ENCODE assay signal across 35 mouse cellular contexts in genomic region chr19:10707087-10707875, GRCm38 (mm10). TPM values are rescaled to one million over a fixed set of nuclear protein-coding genes. Genes with fewer than 3 reads are reported as not detected.
DNase-seq lines count a peak whose midpoint lies in the region; ATAC-seq lines count a peak whose summit lies in the region.
"Had no signal": no experiment of that assay in that cellular context is flagged by ENCODE, and none has a peak within 500 bp of the region (broad histone marks: within the 10 kb centered on the region; RNA-seq: fewer than 3 reads in every experiment).

No protein-coding gene starts in this region.

- H3K27me3 ChIP-seq in heart, embryonic 13.5 days (replicated peaks) = no peaks in the 10 kb centered on the region
- no peaks in the 10 kb centered on the region for H3K27me3 ChIP-seq in heart, embryonic 12.5 days (replicated peaks)
- H3K27me3 ChIP-seq: forebrain, embryonic 15.5 days; hindbrain, embryonic 12.5 days; intestine, embryonic 15.5 days; neural tube, embryonic 13.5 days had no signal

- DNase-seq in adrenal gland, adult 2 months = peak; percentile 24
- no peak for DNase-seq in adrenal gland, postnatal 10 days
- peak; percentile 75 for DNase-seq in cerebellum, adult 9-11 months
- no peak for DNase-seq in cerebellum, adult 8-10 months
- DNase-seq in 416B (ENCODE audit: low read depth) = peak; percentile 74
- DNase-seq in urinary bladder, adult 2 months (ENCODE audit: low spot score) = no peak
- DNase-seq: adrenal gland, postnatal 14 days; heart, postnatal 36 days; kidney, adult 2 months; kidney, postnatal 36 days; layer of hippocampus, postnatal 36 days; left cerebral cortex, postnatal 4 days; liver; lung, adult 2 months; lung, postnatal 10 days; right cerebral cortex, postnatal 4 days; thymus, adult 18-20 months; thymus, postnatal 25 days had no signal

- H3K4me3 ChIP-seq in heart, embryonic 13.5 days = no peak overlapping the region
- H3K4me3 ChIP-seq in heart, embryonic 12.5 days = no peak overlapping the region
- H3K4me3 ChIP-seq: forebrain, embryonic 15.5 days; hindbrain, embryonic 12.5 days; intestine, embryonic 15.5 days; midbrain, embryonic 12.5 days; neural tube, embryonic 13.5 days had no signal

- peak overlapping the region; percentile 62 for H3K9ac ChIP-seq in heart, embryonic 13.5 days
- no peak overlapping the region for H3K9ac ChIP-seq in heart, embryonic 12.5 days
- H3K9ac ChIP-seq: forebrain, embryonic 15.5 days; hindbrain, embryonic 12.5 days; intestine, embryonic 15.5 days; liver, embryonic 14.5 days; midbrain, embryonic 12.5 days; neural tube, embryonic 13.5 days had no signal

- no peak overlapping the region for H3K27ac ChIP-seq in heart, embryonic 13.5 days (replicated peaks)
- H3K27ac ChIP-seq in heart, embryonic 12.5 days (ENCODE audit: poor library complexity, severe bottlenecking) = no peak overlapping the region
- H3K27ac ChIP-seq: hindbrain, embryonic 12.5 days; hindbrain, postnatal 0 days; intestine, embryonic 15.5 days; liver, embryonic 14.5 days; midbrain, embryonic 12.5 days; neural tube, embryonic 13.5 days had no signal

- H3K4me1 ChIP-seq in heart, embryonic 13.5 days = peaks cover 58% of the 10 kb centered on the region
- peaks cover 46% of the 10 kb centered on the region for H3K4me1 ChIP-seq in heart, embryonic 12.5 days (replicated peaks)

- H3K36me3 ChIP-seq in heart, embryonic 13.5 days = peaks cover 54% of the 10 kb centered on the region
- peaks cover 33% of the 10 kb centered on the region for H3K36me3 ChIP-seq in heart, embryonic 12.5 days

- no peak overlapping the region for H3K4me2 ChIP-seq in heart, embryonic 13.5 days
- no peak overlapping the region for H3K4me2 ChIP-seq in heart, embryonic 12.5 days
- H3K4me2 ChIP-seq: forebrain, embryonic 15.5 days; hindbrain, embryonic 12.5 days; intestine, embryonic 15.5 days; midbrain, embryonic 12.5 days; neural tube, embryonic 13.5 days had no signal

- no peaks in the 10 kb centered on the region for H3K9me3 ChIP-seq in heart, embryonic 13.5 days
- H3K9me3 ChIP-seq in heart, embryonic 12.5 days (replicated peaks) = no peaks in the 10 kb centered on the region
- H3K9me3 ChIP-seq: forebrain, embryonic 15.5 days; G1E; hindbrain, embryonic 12.5 days; intestine, embryonic 15.5 days; midbrain, embryonic 12.5 days; neural tube, embryonic 13.5 days had no signal

- WGBS in heart, embryonic 13.5 days = 62% methylated on average over 13 of the region's 13 CpGs
- 72% methylated on average over 13 of the region's 13 CpGs for WGBS in heart, embryonic 12.5 days

- ATAC-seq in heart, embryonic 13.5 days (ENCODE audit: extremely low read depth, insufficient number of reproducible peaks, low FRiP score, low TSS enrichment) = no peak
- ATAC-seq in heart, embryonic 12.5 days (ENCODE audit: insufficient number of reproducible peaks, low FRiP score) = no peak
- ATAC-seq: forebrain, embryonic 15.5 days; hindbrain, postnatal 0 days; intestine, embryonic 15.5 days had no signal

RNA-seq across cellular contexts. Expression of gene Vps37c, which starts 18.7 kb away (rescaled TPM):
- 10 to 100 TPM; 22.1 to 23.3 TPM for total RNA-seq in adrenal gland, adult 2 months (2021)
- polyA plus RNA-seq in adrenal gland, adult 2 months (2012; rRNA removed) = 46.4 and 65.5 TPM in 2 replicates
- 10 to 100 TPM; 18.9 to 21.5 TPM for total RNA-seq in adrenal gland, postnatal 10 days (2021)
- polyA plus RNA-seq in heart, embryonic 13.5 days (2015; fragmentation: Nextera tagmentation; extraction: Ambion mirVana) = 28.4 and 30.3 TPM in 2 replicates
- 29.0 and 31.2 TPM in 2 replicates for polyA plus RNA-seq in heart, embryonic 12.5 days (2016; fragmentation: Nextera tagmentation; extraction: Ambion mirVana)
- 14.5 and 17.5 TPM in 2 replicates for polyA plus RNA-seq in urinary bladder, adult 2 months (2012; rRNA removed)

RNA-seq across cellular contexts. Expression of gene Pga5, which starts 29.4 kb away (rescaled TPM):
- total RNA-seq in adrenal gland, adult 2 months (2021) = not detected
- not detected in 2 replicates for polyA plus RNA-seq in adrenal gland, adult 2 months (2012; rRNA removed)
- total RNA-seq in adrenal gland, postnatal 10 days (2021) = not detected
- not detected in 2 replicates for polyA plus RNA-seq in heart, embryonic 13.5 days (2015; fragmentation: Nextera tagmentation; extraction: Ambion mirVana)
- polyA plus RNA-seq in heart, embryonic 12.5 days (2016; fragmentation: Nextera tagmentation; extraction: Ambion mirVana) = not detected in 2 replicates
- 0.08 TPM in 1 of 2 replicates, not detected in the other for polyA plus RNA-seq in urinary bladder, adult 2 months (2012; rRNA removed)
- total RNA-seq: adrenal gland, postnatal 14 days; gastrocnemius, adult 18-20 months; gastrocnemius, postnatal 4 days; heart, adult 8-10 months; heart, postnatal 36 days; hindbrain, postnatal 0 days; layer of hippocampus, postnatal 36 days; left cerebral cortex, postnatal 4 days had no signal
- polyA plus RNA-seq: embryonic facial prominence, embryonic 11.5 days; forebrain, embryonic 15.5 days; heart, embryonic 16.5 days; hindbrain, embryonic 12.5 days; hindbrain, postnatal 0 days; kidney, embryonic 16.5 days; lung, adult 2 months; midbrain, embryonic 12.5 days; neural tube, embryonic 13.5 days; spleen, adult 2 months had no signal

RNA-seq across cellular contexts. Expression of gene Cd5, which starts 31.5 kb away (rescaled TPM):
- under 1 TPM; 0.10 to 0.14 TPM for total RNA-seq in adrenal gland, adult 2 months (2021)
- polyA plus RNA-seq in adrenal gland, adult 2 months (2012; rRNA removed) = 0.15 and 0.26 TPM in 2 replicates
- 1 to 10 TPM; 2.5 to 2.8 TPM for total RNA-seq in adrenal gland, postnatal 10 days (2021)
- 0.71 TPM in 2 replicates for polyA plus RNA-seq in heart, embryonic 13.5 days (2015; fragmentation: Nextera tagmentation; extraction: Ambion mirVana)
- 0.19 and 0.55 TPM in 2 replicates for polyA plus RNA-seq in heart, embryonic 12.5 days (2016; fragmentation: Nextera tagmentation; extraction: Ambion mirVana)
- polyA plus RNA-seq in urinary bladder, adult 2 months (2012; rRNA removed) = 0.50 and 0.65 TPM in 2 replicates
- total RNA-seq: gastrocnemius, adult 18-20 months; layer of hippocampus, postnatal 36 days; left cerebral cortex, postnatal 4 days had no signal
- polyA plus RNA-seq: G1E had no signal

Comparison
In these comparisons a context has a peak if more than half of its experiments do, and no peak if none do; other contexts are left out.
1. DNase-seq: peak in adrenal gland, adult 2 months (single experiment), cerebellum, adult 9-11 months (single experiment) and 416B (single experiment); none in adrenal gland, postnatal 10 days (single experiment), cerebellum, adult 8-10 months (single experiment) and urinary bladder, adult 2 months (single experiment).